In the genomic region with DNA sequence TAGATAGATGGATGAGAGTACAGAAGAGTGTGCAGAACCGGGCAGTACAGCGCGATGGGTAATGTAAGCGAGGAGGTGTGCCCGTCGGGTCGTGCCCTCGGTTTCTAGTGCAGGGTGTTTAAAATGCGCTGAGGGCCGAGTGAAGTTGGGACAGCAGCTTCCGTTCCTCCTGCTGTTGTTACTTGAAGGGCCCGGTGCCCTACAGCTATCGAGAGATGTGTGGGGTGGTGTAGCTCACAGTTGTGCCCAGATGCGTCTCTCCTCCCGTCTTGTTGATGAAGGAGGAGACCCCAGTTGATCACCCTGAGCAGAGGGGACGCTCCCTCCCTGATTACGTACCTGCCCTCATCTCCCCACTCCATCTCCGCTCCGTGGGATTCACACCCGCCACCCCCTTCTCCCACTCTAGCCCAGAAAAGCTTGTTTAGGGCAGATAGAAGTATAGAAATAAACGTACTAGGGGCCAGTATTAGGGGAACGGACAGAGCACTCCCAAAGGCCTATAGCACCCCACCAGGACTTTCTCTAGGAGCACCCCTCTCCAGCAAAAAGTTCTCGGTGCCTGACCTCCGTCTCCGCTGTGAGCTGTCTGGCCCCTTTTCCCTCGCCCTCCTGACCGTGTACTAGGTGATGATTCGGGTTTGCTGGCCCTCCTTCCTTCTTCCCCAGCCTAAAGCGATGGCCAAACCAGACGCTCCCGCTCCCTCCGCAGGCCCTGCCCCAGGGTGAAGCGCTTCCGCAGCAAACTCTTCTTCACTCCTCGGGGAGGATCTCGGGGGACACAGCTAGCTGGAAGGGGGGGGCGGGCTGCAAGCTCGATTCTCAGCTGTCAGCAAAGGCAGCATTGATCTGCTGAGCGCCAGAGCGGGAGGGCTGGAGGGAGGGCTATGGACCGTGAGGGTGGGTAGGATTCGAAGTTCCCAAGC, we compare ENCODE assay signal across 10 mouse cellular contexts. TPM values are rescaled to one million over a fixed set of nuclear protein-coding genes. Genes with fewer than 3 reads are reported as not detected.
DNase-seq lines count a peak whose midpoint lies in the region; ATAC-seq and TF ChIP-seq lines count a peak whose summit lies in the region.
"Had no signal": no experiment of that assay in that cellular context is flagged by ENCODE, and none has a peak within 500 bp of the region (broad histone marks: within the 10 kb centered on the region; RNA-seq: fewer than 3 reads in every experiment).

TSS of gene Kcnq4 (minus strand) at position 672 of the 926 bp plus-strand sequence.

- DNase-seq in kidney, adult 2 months = no peak
- no peak for DNase-seq in kidney, postnatal 14 days
- DNase-seq in embryonic facial prominence, embryonic 10.5 days (ENCODE audit: low spot score) = peak; percentile 24
- no peak for DNase-seq in hindbrain, embryonic 14.5 days (ENCODE audit: low spot score)
- DNase-seq in midbrain, postnatal 0 days (ENCODE audit: low spot score) = no peak
- DNase-seq in ovary, adult 18-20 months (ENCODE audit: low spot score) = no peak
- no peak for DNase-seq in ovary, postnatal 10 days (ENCODE audit: low spot score)
- DNase-seq in kidney, postnatal 25 days = no peak

- H3K27ac ChIP-seq in kidney, adult 2 months (ENCODE audit: insufficient read depth, low read depth, low read length) = no peak within 1 kb of the TSS
- H3K27ac ChIP-seq in embryonic facial prominence, embryonic 10.5 days (replicated peaks) = peak within 1 kb of the TSS; percentile 65; the same call in 1 of the 2 replicates
- H3K27ac ChIP-seq in hindbrain, embryonic 14.5 days = no peak within 1 kb of the TSS
- no peak within 1 kb of the TSS for H3K27ac ChIP-seq in midbrain, postnatal 0 days (ENCODE audit: low read depth, low read length)
- H3K27ac ChIP-seq: macrophage had no signal

- ATAC-seq in hindbrain, embryonic 14.5 days (ENCODE audit: low FRiP score) = 0 out of 2 replicates have a peak, but pooled peaks have one; percentile 5
- ATAC-seq in midbrain, postnatal 0 days (ENCODE audit: low FRiP score) = no peak

- H3K4me1 ChIP-seq in kidney, adult 2 months (ENCODE audit: control insufficient read depth, insufficient read depth, low read length) = no peaks in the 10 kb centered on the region
- peaks cover 45% of the 10 kb centered on the region for H3K4me1 ChIP-seq in embryonic facial prominence, embryonic 10.5 days
- H3K4me1 ChIP-seq in hindbrain, embryonic 14.5 days (replicated peaks; ENCODE audit: control insufficient read depth, insufficient read depth, low read length) = peaks cover 12% of the 10 kb centered on the region; the same call in 1 of the 2 replicates
- no peaks in the 10 kb centered on the region for H3K4me1 ChIP-seq in midbrain, postnatal 0 days (ENCODE audit: insufficient read depth, low read length)

- no peaks in the 10 kb centered on the region; the same call in 1 of the 2 replicates for H3K27me3 ChIP-seq in kidney, adult 2 months (replicated peaks; ENCODE audit: control insufficient read depth, insufficient read depth, low read length)
- peaks cover 93% of the 10 kb centered on the region for H3K27me3 ChIP-seq in embryonic facial prominence, embryonic 10.5 days (replicated peaks; ENCODE audit: low read depth, poor library complexity, severe bottlenecking)
- H3K27me3 ChIP-seq in hindbrain, embryonic 14.5 days (ENCODE audit: control insufficient read depth, insufficient read depth, low read length) = peaks cover 55% of the 10 kb centered on the region
- H3K27me3 ChIP-seq in midbrain, postnatal 0 days (ENCODE audit: insufficient read depth, low read length) = peaks cover 31% of the 10 kb centered on the region

- H3K4me2 ChIP-seq in hindbrain, embryonic 14.5 days (replicated peaks) = peak within 1 kb of the TSS; percentile 100
- H3K4me2 ChIP-seq in midbrain, postnatal 0 days (ENCODE audit: low read depth, low read length, poor library complexity, severe bottlenecking) = peak within 1 kb of the TSS; percentile 100

- peak within 1 kb of the TSS; percentile 66 for H3K9ac ChIP-seq in hindbrain, embryonic 14.5 days
- H3K9ac ChIP-seq in midbrain, postnatal 0 days (replicated peaks; ENCODE audit: low read length, poor library complexity, severe bottlenecking) = peak within 1 kb of the TSS; percentile 60

- no peak for TF ChIP-seq CTCF in kidney, adult 2 months (conservative IDR thresholded peaks at IDR 0.05; ENCODE audit: insufficient read depth, insufficient read length, low read depth, low read length)
- no peak for TF ChIP-seq CTCF in midbrain, postnatal 0 days (IDR thresholded peaks at IDR 0.05)

- H3K36me3 ChIP-seq in kidney, adult 2 months (ENCODE audit: control insufficient read depth, insufficient read depth, low read length) = no peaks in the 10 kb centered on the region
- H3K36me3 ChIP-seq in embryonic facial prominence, embryonic 10.5 days (replicated peaks) = no peaks in the 10 kb centered on the region
- no peaks in the 10 kb centered on the region for H3K36me3 ChIP-seq in hindbrain, embryonic 14.5 days (replicated peaks; ENCODE audit: control insufficient read depth, insufficient read depth)
- H3K36me3 ChIP-seq in midbrain, postnatal 0 days (ENCODE audit: insufficient read depth, low read length) = no peaks in the 10 kb centered on the region

- no peak for TF ChIP-seq POLR2A in kidney, adult 2 months (IDR thresholded peaks at IDR 0.05; ENCODE audit: low read depth, low read length)

- no peaks in the 10 kb centered on the region for H3K9me3 ChIP-seq in embryonic facial prominence, embryonic 10.5 days
- no peaks in the 10 kb centered on the region for H3K9me3 ChIP-seq in hindbrain, embryonic 14.5 days (ENCODE audit: control insufficient read depth, low read length)
- no peaks in the 10 kb centered on the region for H3K9me3 ChIP-seq in midbrain, postnatal 0 days (ENCODE audit: low read length)

- WGBS in kidney, adult 2 months = 19% methylated on average over 42 of the region's 42 CpGs
- 1% methylated on average over 42 of the region's 42 CpGs for WGBS in embryonic facial prominence, embryonic 10.5 days
- 2% methylated on average over 42 of the region's 42 CpGs for WGBS in hindbrain, embryonic 14.5 days
- WGBS in midbrain, postnatal 0 days = 4% methylated on average over 42 of the region's 42 CpGs

- H3K4me3 ChIP-seq in kidney, adult 2 months (ENCODE audit: insufficient read depth, low read depth, low read length) = peak within 1 kb of the TSS; percentile 12
- H3K4me3 ChIP-seq in embryonic facial prominence, embryonic 10.5 days = peak within 1 kb of the TSS; percentile 74
- H3K4me3 ChIP-seq in hindbrain, embryonic 14.5 days (replicated peaks; ENCODE audit: low read length) = peak within 1 kb of the TSS; percentile 70
- peak within 1 kb of the TSS; percentile 66 for H3K4me3 ChIP-seq in midbrain, postnatal 0 days (ENCODE audit: low read depth, low read length)

RNA-seq across cellular contexts. Expression of gene Kcnq4, which starts in this region (rescaled TPM):
- 0.86 and 1.0 TPM in 2 replicates for polyA plus RNA-seq in kidney, adult 2 months (2012; rRNA removed)
- polyA plus RNA-seq in embryonic facial prominence, embryonic 10.5 days (2016; fragmentation: Nextera tagmentation; extraction: Ambion mirVana) = 4.2 and 5.6 TPM in 2 replicates
- 6.2 and 6.4 TPM in 2 replicates for polyA plus RNA-seq in hindbrain, embryonic 14.5 days (2014; fragmentation: Nextera tagmentation; extraction: Ambion mirVana)
- 8.2 and 9.8 TPM in 2 replicates for total RNA-seq in midbrain, postnatal 0 days (2014; rRNA removed)
- 4.2 and 4.6 TPM in 2 replicates for polyA plus RNA-seq in midbrain, postnatal 0 days (2015; fragmentation: Nextera tagmentation; extraction: Ambion mirVana)
- total RNA-seq: MEL had no signal
- polyA plus RNA-seq: macrophage had no signal

Comparison
In these comparisons a context has a peak if more than half of its experiments do, and no peak if none do; other contexts are left out.
1. H3K4me3 ChIP-seq: peak in every context shown above with its lines; median percentile 74 in embryonic facial prominence, embryonic 10.5 days; 70 in hindbrain, embryonic 14.5 days; 66 in midbrain, postnatal 0 days; 12 in kidney, adult 2 months.